Mouse (Mus musculus) cortical plate, adult 2 months (tissue): ENCODE results near the gene Pex11b. TPM values are rescaled to one million over a fixed set of nuclear protein-coding genes. Genes with fewer than 3 reads are reported as not detected.
"Not testable (repeated sequence)": the region's sequence is repeated elsewhere in the genome, so short reads cannot be mapped to it uniquely, and the experiment has no call there.

Experiments used
- H3K27ac ChIP-seq: fragments of 200-500 bp; 2 replicates; pipeline ENCODE4 v1.5.1; 2012; ENCODE audit warnings: low read length, control low read depth, inconsistent platforms; ENCODE audit not compliant: insufficient read depth
- H3K4me1 ChIP-seq: fragments of 200-500 bp; 2 replicates; pipeline ENCODE4 v1.6.1; 2011; ENCODE audit warnings: low read length; ENCODE audit not compliant: control insufficient read depth, insufficient read depth
- H3K4me3 ChIP-seq: fragments of 200-500 bp; 2 replicates; pipeline ENCODE4 v1.5.1; 2011; ENCODE audit warnings: mild to moderate bottlenecking, low read length, control low read depth; ENCODE audit not compliant: insufficient read depth
- CTCF ChIP-seq: fragments of 200-500 bp; IDR thresholded peaks from 2 replicates; pipeline ENCODE4 v1.5.1; 2011; ENCODE audit warnings: mild to moderate bottlenecking, control low read depth, low read length; ENCODE audit not compliant: insufficient read depth; ENCODE audit errors: extremely low read depth
- POLR2A ChIP-seq: fragments of 200-500 bp; IDR thresholded peaks from 2 replicates; pipeline ENCODE4 v1.6.1; 2011; ENCODE audit warnings: mild to moderate bottlenecking, low read length, control low read depth; ENCODE audit not compliant: insufficient read depth; ENCODE audit errors: extremely low read depth
- polyA plus RNA-seq: library from polyadenylated mRNA; depleted of rRNA; stranded (reverse); fragments of >200 nt; gene quantifications from 2 replicates; pipeline ENCODE4 v1.2.3, GENCODE M21; 2012

Gene Pex11b
- polyA plus RNA-seq, 1 experiment, result 62.8 TPM

DNA sequence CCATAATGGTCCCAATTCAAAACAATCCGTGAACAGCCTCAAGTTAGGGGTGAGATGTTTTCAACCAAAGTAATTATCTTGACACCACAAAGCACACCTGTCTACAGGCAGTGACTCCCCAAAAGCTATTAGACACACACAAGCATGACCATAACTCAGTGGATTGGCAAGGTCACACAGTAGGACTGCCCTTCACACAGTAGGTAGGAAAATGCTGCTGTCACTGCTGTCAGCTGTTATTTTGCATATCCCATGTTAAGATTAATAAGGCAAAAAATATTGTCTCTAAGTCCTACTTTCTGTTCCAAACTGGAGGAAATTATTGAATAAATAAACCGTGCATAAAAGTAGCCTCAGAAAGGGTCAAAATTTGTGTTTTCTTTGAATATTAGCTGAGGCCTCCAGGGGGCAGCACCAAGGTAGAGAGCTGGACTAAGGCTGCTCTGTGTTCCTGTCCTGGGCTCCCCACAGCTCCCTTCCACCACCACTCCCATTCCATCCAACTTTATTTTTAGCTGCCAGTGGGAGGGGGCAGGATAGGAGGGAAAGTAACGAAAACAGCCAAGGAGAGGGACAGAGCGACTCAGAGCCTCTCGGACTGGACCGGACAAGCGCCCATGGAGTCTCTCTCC is 10.0 kb downstream of the Pex11b start, which contains the start of gene Itga10:
TSS of gene Itga10 (plus strand) at position 567 of the 632 bp plus-strand sequence.
- TF ChIP-seq CTCF (peak; percentile 42), POLR2A (no peak)
- Histone ChIP-seq H3K27ac (no peak within 1 kb of the TSS), H3K4me3 (no peak within 1 kb of the TSS), H3K4me1 (no peaks in the 10 kb centered on the region)

DNA sequence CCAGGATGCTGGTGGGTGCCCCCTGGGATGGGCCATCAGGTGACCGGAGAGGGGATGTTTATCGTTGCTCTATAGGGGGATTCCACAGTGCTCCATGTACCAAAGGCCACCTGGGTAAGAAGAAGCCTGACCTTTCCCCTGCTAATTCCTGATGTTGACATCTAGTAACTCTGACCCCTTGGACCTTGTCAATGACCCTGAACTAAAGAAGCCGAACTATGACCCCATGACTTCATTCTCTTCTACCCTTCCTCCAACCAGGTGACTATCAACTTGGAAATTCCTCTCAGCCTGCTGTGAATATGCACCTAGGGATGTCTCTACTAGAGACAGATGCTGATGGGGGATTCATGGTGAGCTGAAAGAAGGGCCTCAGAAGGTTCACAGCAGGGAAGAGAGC is 12.2 kb downstream of the Pex11b start:
- no peak overlapping the region for H3K4me3 ChIP-seq
- H3K4me1 ChIP-seq, result no peaks in the 10 kb centered on the region
- H3K27ac ChIP-seq, result no peak overlapping the region
- TF ChIP-seq CTCF (no peak), POLR2A (no peak)

DNA sequence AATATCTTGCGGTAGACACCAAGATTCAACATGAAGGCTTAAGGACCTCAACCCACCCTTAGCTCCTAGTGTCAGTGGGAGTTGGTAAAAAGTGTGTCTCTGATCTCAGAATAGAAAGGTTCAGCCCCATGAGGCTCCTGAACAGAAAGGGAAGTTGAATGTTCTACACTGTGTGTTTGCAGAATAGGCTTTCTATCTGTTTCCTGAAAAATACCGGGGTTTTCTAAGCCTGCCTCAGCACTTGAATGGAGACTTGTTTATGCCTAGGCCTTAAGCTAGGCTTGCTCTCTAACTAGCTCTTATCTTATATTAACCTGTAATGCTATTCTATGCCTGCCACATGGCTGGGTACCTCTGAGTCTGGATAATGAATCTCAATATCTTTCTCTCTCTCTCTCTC is 25.7 kb downstream of the Pex11b start:
- no peak overlapping the region for H3K27ac ChIP-seq
- peaks cover 4% of the 10 kb centered on the region for H3K4me1 ChIP-seq
- no peak overlapping the region for H3K4me3 ChIP-seq
- TF ChIP-seq POLR2A, result no peak
- no peak for TF ChIP-seq CTCF

DNA sequence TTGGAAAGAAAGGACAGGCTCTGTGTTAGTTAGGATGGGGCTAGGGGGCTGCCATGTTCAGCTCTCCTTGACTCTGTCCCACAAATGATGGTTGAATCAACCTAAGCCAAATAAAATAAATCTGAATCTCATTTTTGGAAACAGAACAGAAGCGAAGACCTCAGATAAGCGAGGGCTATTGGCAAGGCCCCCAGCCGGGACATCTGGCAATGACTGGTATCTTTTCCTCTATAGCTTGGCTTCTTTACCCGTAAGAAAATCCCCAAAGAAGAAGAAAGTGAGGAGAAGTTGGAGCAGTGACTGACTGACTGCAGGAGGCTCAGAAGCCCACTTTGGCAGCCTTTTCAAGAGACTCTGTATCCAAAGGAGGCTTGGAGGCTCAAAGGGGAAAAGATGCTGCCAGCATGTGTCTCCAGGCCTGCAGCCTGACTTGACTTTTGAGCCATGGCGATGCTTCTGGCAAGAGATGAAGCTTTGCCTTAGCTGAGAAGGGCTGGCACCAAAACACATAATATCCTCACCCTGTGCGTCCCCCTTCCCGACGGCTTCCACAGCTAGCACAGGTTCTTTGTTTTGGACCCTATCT is 27.6 kb downstream of the Pex11b start:
- Histone ChIP-seq H3K27ac (peak overlapping the region; percentile 69), H3K4me1 (peaks cover 4% of the 10 kb centered on the region), H3K4me3 (no peak overlapping the region; the same call in 1 of the 2 replicates)
- TF ChIP-seq POLR2A (no peak), CTCF (no peak)

DNA sequence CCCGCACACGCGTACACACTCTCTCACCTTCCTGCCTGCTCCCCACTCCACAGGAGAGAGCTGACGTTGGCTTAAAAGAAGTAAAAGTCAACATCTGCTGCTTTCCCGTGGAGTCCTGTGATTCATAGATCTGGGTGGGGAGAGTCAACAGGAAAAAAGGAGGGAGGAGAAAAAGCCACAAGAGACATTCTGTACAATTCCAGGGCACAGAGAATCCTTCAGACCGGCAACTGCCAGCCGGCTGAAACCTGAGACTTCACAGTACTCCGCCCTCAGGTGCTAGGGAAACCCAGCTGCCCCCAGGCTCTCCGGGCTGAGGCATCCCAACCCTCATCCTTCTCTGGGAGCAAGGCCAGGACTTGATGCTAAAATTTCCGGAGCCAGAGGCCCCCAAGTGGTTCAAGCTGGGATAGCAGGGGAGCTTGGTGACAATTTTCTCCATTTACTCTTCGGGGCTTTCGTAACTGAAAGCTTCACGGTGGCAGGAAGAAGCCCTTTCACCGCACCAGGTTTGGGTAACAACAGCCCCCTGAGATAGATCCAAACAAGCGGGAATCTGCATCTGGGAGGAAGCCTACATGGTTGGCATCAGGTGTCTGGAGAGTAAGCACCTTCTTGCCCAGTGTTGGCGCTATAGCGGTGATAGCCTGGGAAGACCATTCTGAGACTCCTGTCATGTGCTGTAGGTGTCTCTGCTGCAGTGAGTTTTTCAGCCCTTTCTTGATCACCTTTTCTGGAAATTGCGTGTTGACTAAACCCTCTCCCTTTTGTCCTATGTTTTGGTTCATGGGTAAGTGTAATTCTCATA is 28.5 kb downstream of the Pex11b start:
- 0 out of 2 replicates have a peak, but pooled peaks have one; percentile 21 for TF ChIP-seq POLR2A
- peak; percentile 63 for TF ChIP-seq CTCF
- peaks cover 4% of the 10 kb centered on the region for H3K4me1 ChIP-seq
- no peak overlapping the region for H3K27ac ChIP-seq

DNA sequence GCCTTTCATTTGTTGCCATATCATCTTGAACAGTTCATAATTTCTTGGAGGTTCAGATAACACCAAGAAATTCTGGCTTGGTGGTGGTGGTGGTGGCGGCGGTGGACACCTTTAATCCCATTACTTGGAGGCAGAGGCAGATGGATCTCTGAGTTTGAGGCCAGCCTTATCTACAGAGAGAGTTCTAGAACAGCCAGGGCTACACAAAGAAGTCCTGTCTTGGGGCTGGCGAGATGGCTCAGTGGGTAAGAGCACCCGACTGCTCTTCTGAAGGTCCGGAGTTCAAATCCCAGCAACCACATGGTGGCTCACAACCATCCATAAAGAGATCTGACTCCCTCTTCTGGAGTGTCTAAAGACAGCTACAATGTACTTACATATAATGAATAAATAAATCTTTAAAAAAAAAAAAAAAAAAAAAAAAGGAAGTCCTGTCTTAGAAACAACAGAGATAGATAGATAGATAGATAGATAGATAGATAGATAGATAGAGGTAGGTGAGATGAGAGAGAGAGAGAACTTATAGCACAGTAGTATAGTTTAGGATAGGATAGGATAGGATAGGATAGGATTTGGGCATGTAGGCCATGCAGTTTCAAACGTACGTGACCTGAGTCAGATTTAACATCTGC is 30.7 kb downstream of the Pex11b start:
- not testable (repeated sequence) for H3K4me3 ChIP-seq, H3K27ac ChIP-seq, H3K4me1 ChIP-seq

More for the DNA sequence above, 28.5 kb downstream of the Pex11b start:
- peak overlapping the region; percentile 21 for H3K4me3 ChIP-seq

DNA sequence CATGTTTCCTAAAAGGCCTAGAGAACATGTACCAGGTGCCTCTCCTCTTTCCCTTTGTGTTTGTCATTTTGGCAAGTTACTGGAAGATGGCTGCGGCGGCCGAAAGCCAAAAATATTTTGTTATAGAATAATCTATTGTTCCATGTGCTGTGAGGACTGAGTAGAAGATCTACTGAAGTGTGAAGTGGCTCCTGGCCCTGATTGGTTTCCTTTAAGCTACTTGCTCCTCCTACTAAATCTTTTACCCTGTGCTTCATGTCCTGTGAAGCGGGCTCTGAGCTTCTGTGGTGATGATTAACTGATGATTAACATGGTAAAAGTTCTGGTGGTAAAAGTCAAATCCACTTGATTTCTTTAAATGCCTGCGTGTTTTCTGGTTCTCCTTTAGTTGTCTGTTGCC is 31.7 kb downstream of the Pex11b start:
- H3K4me3 ChIP-seq, result no peak overlapping the region
- TF ChIP-seq POLR2A (no peak), CTCF (no peak)
- peaks cover 7% of the 10 kb centered on the region for H3K4me1 ChIP-seq
- no peak overlapping the region for H3K27ac ChIP-seq

DNA sequence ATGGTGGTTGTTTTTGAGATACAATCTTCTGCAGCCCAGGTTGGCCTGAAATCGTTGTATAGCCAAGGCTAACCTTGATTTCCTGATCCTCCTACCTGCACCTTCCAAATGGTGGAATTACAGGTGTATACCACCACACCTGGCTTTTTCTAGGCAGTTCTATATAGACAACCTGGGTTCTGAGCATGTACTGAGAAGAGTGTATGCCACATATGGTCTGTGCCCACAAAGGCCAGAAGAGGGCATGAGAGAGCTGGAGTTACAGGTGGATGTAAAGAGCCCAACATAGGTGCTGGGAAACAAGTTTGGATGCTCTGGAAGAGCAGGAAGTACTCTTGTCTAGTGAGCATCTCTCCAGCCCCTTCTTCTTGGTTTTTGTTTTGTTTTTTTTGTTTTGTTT is 32.1 kb downstream of the Pex11b start:
- TF ChIP-seq POLR2A (no peak), CTCF (peak; percentile 29; the same call in 1 of the 2 replicates)
- H3K27ac ChIP-seq, result no peak overlapping the region
- peaks cover 7% of the 10 kb centered on the region for H3K4me1 ChIP-seq
- H3K4me3 ChIP-seq, result no peak overlapping the region

DNA sequence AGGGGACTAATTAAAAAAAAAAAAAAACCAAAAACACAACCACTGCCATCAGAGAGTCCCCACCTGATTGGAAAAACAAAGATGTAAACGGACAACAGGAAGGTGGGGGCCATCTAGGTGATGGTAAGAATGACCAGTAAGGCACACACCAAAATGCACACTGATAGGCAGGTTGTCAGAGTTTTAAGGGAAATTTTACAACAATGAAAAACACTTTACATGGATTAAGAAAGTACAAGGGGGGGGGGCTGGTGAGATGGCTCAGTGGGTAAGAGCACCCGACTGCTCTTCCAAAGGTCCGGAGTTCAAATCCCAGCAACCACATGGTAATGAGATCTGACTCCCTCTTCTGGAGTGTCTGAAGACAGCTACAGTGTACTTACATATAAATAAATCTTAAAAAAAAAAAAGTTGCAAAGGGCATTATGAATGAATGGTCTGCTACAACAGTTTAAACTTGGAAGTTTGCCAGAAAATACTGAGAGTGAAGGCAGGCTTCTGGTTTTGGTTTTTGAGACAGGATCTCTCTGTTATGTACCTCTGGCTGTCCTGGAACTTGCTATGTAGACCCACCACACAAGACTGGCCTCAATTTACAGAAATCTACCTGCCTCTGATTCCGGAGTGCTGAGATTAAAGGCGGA is 33.4 kb downstream of the Pex11b start:
- H3K27ac ChIP-seq, result no peak overlapping the region
- no peak for TF ChIP-seq POLR2A
- H3K4me1 ChIP-seq, result peaks cover 5% of the 10 kb centered on the region; the same call in 1 of the 2 replicates
- no peak overlapping the region for H3K4me3 ChIP-seq
